Mouse (Mus musculus) lung, postnatal 0 days (tissue): ENCODE results near the gene Sf3a2.

Experiments used
- CTCF ChIP-seq: IDR thresholded peaks from 2 replicates; pipeline ENCODE4 v1.5.1; 2016; ENCODE audit warnings: antibody characterized with exemption, mild to moderate bottlenecking
- EP300 ChIP-seq: IDR thresholded peaks from 2 replicates; pipeline ENCODE4 v1.6.1; 2016; ENCODE audit warnings: antibody characterized with exemption, mild to moderate bottlenecking, control low read depth

- TF ChIP-seq EP300, result no peak
- 0 out of 2 replicates have a peak, but pooled peaks have one; percentile 3 for TF ChIP-seq CTCF
These were observed 9.1 kb downstream of the Sf3a2 start for GRCm38 (mm10) chr10:80807057-80807627.
